Mouse (Mus musculus) forebrain, embryonic 14.5 days (tissue): ENCODE measurements at regions not wholly inside any gene's neighbourhood (a gene's known extent, or its start where the extent isn't known, plus 50 kb on each side); places are given as distances from the start of the nearest gene placed in this dataset.

Experiments
- ATAC-seq: fragments of 200-750 bp; cut with Nextera tagmentation; 2 replicates; pipeline ENCODE4 v1.8.0; 2017; ENCODE audit warnings: mild to moderate bottlenecking, moderate library complexity
- DNase-seq: peaks from one replicate; pipeline ENCODE4 v3.0.0-alpha.2; 2015; ENCODE audit warnings: low spot score
- H3K27ac ChIP-seq: fragments of 300-500 bp; sonication (generic); 2 replicates; pipeline ENCODE4 v1.5.1; 2014; ENCODE audit warnings: low read depth, mild to moderate bottlenecking, control low read depth, low read length, moderate library complexity
- H3K27me3 ChIP-seq: fragments of 300-500 bp; sonication (generic); replicated peaks from 2 replicates; pipeline ENCODE4 v1.6.1; 2014; ENCODE audit warnings: low read length, control low read depth, mixed read lengths; ENCODE audit not compliant: control insufficient read depth, insufficient read depth
- H3K36me3 ChIP-seq: fragments of 300-500 bp; sonication (generic); 2 replicates; pipeline ENCODE4 v1.6.1; 2014; ENCODE audit warnings: low read length, control low read depth; ENCODE audit not compliant: control insufficient read depth, insufficient read depth
- H3K4me1 ChIP-seq: fragments of 300-500 bp; sonication (generic); 2 replicates; pipeline ENCODE4 v1.6.1; 2014; ENCODE audit warnings: antibody characterized with exemption, low read length, control low read depth; ENCODE audit not compliant: control insufficient read depth, insufficient read depth
- H3K4me2 ChIP-seq: fragments of 300-500 bp; sonication (generic); 2 replicates; pipeline ENCODE4 v1.6.1; 2014; ENCODE audit warnings: mild to moderate bottlenecking, control low read depth, low read length
- H3K4me3 ChIP-seq: fragments of 300-500 bp; sonication (generic); 2 replicates; pipeline ENCODE4 v1.5.1; 2014; ENCODE audit warnings: low read depth, low read length, control low read depth
- H3K9ac ChIP-seq: fragments of 300-500 bp; sonication (generic); 2 replicates; pipeline ENCODE4 v1.6.1; 2014; ENCODE audit warnings: mild to moderate bottlenecking, low read length, control low read depth, moderate library complexity
- H3K9me3 ChIP-seq: fragments of 300-500 bp; sonication (generic); replicated peaks from 2 replicates; pipeline ENCODE4 v1.6.1; 2016; ENCODE audit warnings: low read length, control low read depth, mixed read lengths; ENCODE audit not compliant: control insufficient read depth
- WGBS: fragments of 180-500 bp; shearing (Covaris S2); extraction: QIAGEN DNeasy Blood & Tissue Kit; methylation state at CpG from one replicate; pipeline ENCODE4 v1.1.7; 2014; 5-methylcytosine and 5-hydroxymethylcytosine counted together

DNA sequence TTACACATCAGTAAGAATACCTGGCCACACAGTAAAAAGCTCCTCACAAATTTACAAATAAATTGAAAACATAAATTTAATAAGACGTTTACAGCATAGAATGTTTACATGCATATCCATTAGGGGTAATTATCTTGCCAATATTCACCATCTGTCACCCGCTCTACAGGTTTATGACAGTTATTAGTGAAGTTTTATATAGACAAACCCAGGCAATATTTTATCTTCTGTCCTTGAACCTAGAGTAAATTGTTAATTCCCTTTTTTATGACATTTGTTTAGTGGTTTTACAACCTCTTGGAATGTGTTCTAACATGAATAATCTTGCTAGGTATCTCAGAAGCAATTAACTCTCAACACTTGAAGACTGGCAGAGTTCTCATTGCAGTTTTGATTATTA, 6458.7 kb downstream of the 9330182O14Rik start:
- Histone ChIP-seq H3K4me3 (no peak overlapping the region), H3K36me3 (no peaks in the 10 kb centered on the region), H3K9me3 (no peaks in the 10 kb centered on the region), H3K4me2 (no peak overlapping the region), H3K4me1 (no peaks in the 10 kb centered on the region), H3K27ac (no peak overlapping the region), H3K9ac (no peak overlapping the region), H3K27me3 (no peaks in the 10 kb centered on the region)
- ATAC-seq (no peak), DNase-seq (no peak)
- 75% methylated on average over 2 of the region's 2 CpGs for WGBS

- H3K4me1 ChIP-seq: no peaks in the 10 kb centered on the region
- no peak for ATAC-seq
- H3K27me3 ChIP-seq: no peaks in the 10 kb centered on the region
- 67% methylated on average over 1 of the region's 1 CpGs for WGBS
- H3K9me3 ChIP-seq: no peaks in the 10 kb centered on the region
- H3K4me3 ChIP-seq: no peak overlapping the region
- H3K4me2 ChIP-seq: no peak overlapping the region
- H3K9ac ChIP-seq: no peak overlapping the region
- H3K27ac ChIP-seq: no peak overlapping the region
- peak; percentile 42 for DNase-seq
- H3K36me3 ChIP-seq: no peaks in the 10 kb centered on the region
Observed at GRCm38 (mm10) chr15:46598328-46598727, 6464.2 kb downstream of the 9330182O14Rik start.

DNA sequence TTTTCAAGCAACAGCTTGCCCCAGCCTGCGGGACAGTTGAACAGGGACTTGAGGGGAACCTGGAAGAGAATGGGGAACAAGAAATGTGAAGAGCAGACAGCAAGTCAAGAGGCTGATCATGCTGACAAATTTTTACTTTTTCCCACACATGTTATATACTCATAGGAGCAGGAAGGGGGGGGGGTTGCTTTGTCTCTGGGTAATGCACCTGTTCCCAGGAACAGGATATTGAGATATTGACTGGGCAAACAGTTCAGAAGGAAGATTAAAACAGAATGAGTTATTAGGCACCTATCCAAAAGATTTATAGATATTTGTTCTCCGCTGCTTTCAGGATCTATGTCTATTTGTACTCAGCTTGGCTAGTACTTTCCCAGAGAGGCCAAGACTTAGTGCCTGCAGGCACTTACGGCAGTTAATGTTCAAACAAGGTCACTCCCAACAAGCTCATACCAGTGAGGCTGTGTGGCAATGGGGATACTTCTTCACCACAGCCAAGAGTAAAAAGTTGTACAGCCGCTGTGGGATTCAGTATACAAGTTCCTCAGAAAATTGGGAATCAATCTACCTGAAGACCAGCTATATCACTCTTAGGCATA, 6489.4 kb downstream of the 9330182O14Rik start:
- no peak overlapping the region for H3K9ac ChIP-seq
- no peak for DNase-seq
- no peak overlapping the region for H3K4me2 ChIP-seq
- WGBS: 82% methylated on average over 4 of the region's 4 CpGs
- ATAC-seq: no peak
- no peak overlapping the region for H3K27ac ChIP-seq
- H3K9me3 ChIP-seq: no peaks in the 10 kb centered on the region
- no peaks in the 10 kb centered on the region for H3K4me1 ChIP-seq
- no peaks in the 10 kb centered on the region for H3K27me3 ChIP-seq
- H3K36me3 ChIP-seq: no peaks in the 10 kb centered on the region
- H3K4me3 ChIP-seq: no peak overlapping the region

- Histone ChIP-seq H3K4me2 (no peak overlapping the region), H3K4me3 (no peak overlapping the region), H3K36me3 (no peaks in the 10 kb centered on the region), H3K9ac (no peak overlapping the region), H3K27me3 (no peaks in the 10 kb centered on the region), H3K9me3 (no peaks in the 10 kb centered on the region), H3K27ac (no peak overlapping the region), H3K4me1 (no peaks in the 10 kb centered on the region)
- no peak for ATAC-seq
- WGBS: 93% methylated on average over 4 of the region's 4 CpGs
- no peak for DNase-seq
Observed at GRCm38 (mm10) chr15:46625001-46625632, 6491.0 kb downstream of the 9330182O14Rik start.
